Mouse (Mus musculus) embryonic fibroblast, embryonic 13.5 days (primary cell): ENCODE results near the gene Chrne.

Source experiments
- CTCF ChIP-seq: IDR thresholded peaks from 2 replicates; pipeline ENCODE4 v1.5.1; 2011; ENCODE audit warnings: mild to moderate bottlenecking, control low read depth, low read length, moderate library complexity, borderline replicate concordance; ENCODE audit not compliant: insufficient read depth
- POLR2A ChIP-seq: IDR thresholded peaks from 2 replicates; pipeline ENCODE4 v1.6.1; 2011; ENCODE audit warnings: low read depth, mild to moderate bottlenecking, control low read depth, low read length, moderate library complexity

- TF ChIP-seq CTCF (no peak), POLR2A (no peak; the same call in 1 of the 2 replicates)
Observed at GRCm38 (mm10) chr11:70641241-70641640, 22.2 kb upstream of the Chrne start.
